Mouse (Mus musculus) spleen, adult 2 months (tissue): Measurements from ENCODE around the gene Mmd.

Source experiments
- CTCF ChIP-seq: fragments of 200-500 bp; IDR thresholded peaks from 2 replicates; pipeline ENCODE4 v1.5.1; 2011; ENCODE audit warnings: mild to moderate bottlenecking, inconsistent platforms; ENCODE audit not compliant: insufficient read depth, insufficient read length, insufficient replicate concordance; ENCODE audit errors: extremely low read depth
- POLR2A ChIP-seq: fragments of 200-500 bp; IDR thresholded peaks from 2 replicates; pipeline ENCODE4 v1.6.1; 2011; ENCODE audit warnings: low read depth, low read length, inconsistent platforms

GRCm38 (mm10) chr11:90237616-90238015 is 11.6 kb upstream of the Mmd start:
- TF ChIP-seq POLR2A (no peak), CTCF (no peak)
